Mouse (Mus musculus) liver, postnatal 0 days (tissue): ENCODE results near the gene Mettl14.

ENCODE experiments used
- CTCF ChIP-seq: sonication (generic); IDR thresholded peaks from 2 replicates; pipeline ENCODE4 v1.5.1; 2016; ENCODE audit warnings: antibody characterized with exemption, low read depth
- EP300 ChIP-seq: IDR thresholded peaks from 2 replicates; pipeline ENCODE4 v1.6.1; 2016; ENCODE audit warnings: antibody characterized with exemption, low read depth, mild to moderate bottlenecking

DNA sequence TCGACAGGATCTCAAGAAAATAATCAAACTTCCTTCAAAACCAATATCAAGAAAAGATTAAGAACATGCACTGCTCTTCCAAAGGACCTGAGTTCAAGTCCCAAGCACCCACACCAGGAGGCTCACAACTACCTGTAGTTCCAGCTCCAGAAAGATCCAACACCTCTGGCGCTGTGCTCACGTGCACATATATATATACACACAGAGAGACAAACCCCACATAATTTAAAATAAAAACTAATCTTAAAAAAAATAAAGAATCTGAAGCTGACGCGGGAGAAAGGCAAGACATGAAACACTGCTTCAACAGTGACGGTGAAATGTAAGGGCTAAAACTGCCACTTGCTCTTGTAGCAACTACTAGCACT is 806 bp downstream of the Mettl14 start:
- TF ChIP-seq CTCF (no peak), EP300 (no peak)
